Mouse (Mus musculus) hindbrain, postnatal 0 days (tissue): ENCODE results near the gene Zfp52. TPM values are rescaled to one million over a fixed set of nuclear protein-coding genes. Genes with fewer than 3 reads are reported as not detected.

Source experiments
- ATAC-seq: fragments of 200-750 bp; cut with Nextera tagmentation; 2 replicates; pipeline ENCODE4 v1.8.0; 2017; ENCODE audit warnings: mild to moderate bottlenecking, moderate TSS enrichment, moderate library complexity
- DNase-seq: peaks from one replicate; pipeline ENCODE4 v3.0.0-alpha.2; 2015; ENCODE audit warnings: low spot score
- H3K27ac ChIP-seq: fragments of 300-500 bp; sonication (generic); 2 replicates; pipeline ENCODE4 v1.5.1; 2014; ENCODE audit warnings: mild to moderate bottlenecking
- H3K27me3 ChIP-seq: fragments of 300-500 bp; sonication (generic); 2 replicates; pipeline ENCODE4 v1.6.1; 2014; ENCODE audit warnings: low read length, mixed read lengths; ENCODE audit not compliant: insufficient read depth
- H3K36me3 ChIP-seq: fragments of 300-500 bp; sonication (generic); 2 replicates; pipeline ENCODE4 v1.6.1; 2014; ENCODE audit warnings: low read length, mixed read lengths; ENCODE audit not compliant: insufficient read depth
- H3K4me1 ChIP-seq: fragments of 300-500 bp; sonication (generic); 2 replicates; pipeline ENCODE4 v1.6.1; 2014; ENCODE audit warnings: antibody characterized with exemption, low read length, mixed read lengths; ENCODE audit not compliant: insufficient read depth
- H3K4me2 ChIP-seq: fragments of 300-500 bp; sonication (generic); 2 replicates; pipeline ENCODE4 v1.6.1; 2014; ENCODE audit warnings: low read depth, mild to moderate bottlenecking, low read length, moderate library complexity, mixed read lengths
- H3K4me3 ChIP-seq: fragments of 300-500 bp; sonication (generic); 2 replicates; pipeline ENCODE4 v1.5.1; 2014; ENCODE audit warnings: low read length
- H3K9ac ChIP-seq: fragments of 300-500 bp; sonication (generic); replicated peaks from 2 replicates; pipeline ENCODE4 v1.6.1; 2014; ENCODE audit warnings: mild to moderate bottlenecking, low read length, moderate library complexity, mixed read lengths
- H3K9me3 ChIP-seq: fragments of 300-500 bp; sonication (generic); 2 replicates; pipeline ENCODE4 v1.6.1; 2016; ENCODE audit warnings: low read length, mixed read lengths
- CTCF ChIP-seq: IDR thresholded peaks from 2 replicates; pipeline ENCODE4 v1.5.1; 2016; ENCODE audit warnings: antibody characterized with exemption, control low read depth, low read depth
- WGBS: fragments of 180-500 bp; shearing (Covaris S2); extraction: QIAGEN DNeasy Blood & Tissue Kit; methylation state at CpG from one replicate; pipeline ENCODE4 v1.1.7; 2014; 5-methylcytosine and 5-hydroxymethylcytosine counted together
- polyA plus RNA-seq: library from polyadenylated mRNA; unstranded; fragments of >200 nt; fragmentation: Nextera tagmentation; extraction: Ambion mirVana; gene quantifications from 2 replicates; pipeline ENCODE4 v1.2.1, GENCODE M21; 2015
- total RNA-seq: library from RNA; depleted of rRNA; stranded (reverse); fragments of >200 nt; gene quantifications from 2 replicates; pipeline ENCODE4 v1.2.3, GENCODE M21; 2014; rRNA removed

Zfp52 gene
- total and polyA plus RNA-seq, 2 experiments from 2014 or later = 2.1 TPM

GRCm38 (mm10) chr17:21585521-21585920, 50.2 kb downstream of the Zfp52 start:
- no peak overlapping the region for H3K4me3 ChIP-seq
- TF ChIP-seq CTCF = no peak
- H3K36me3 ChIP-seq = peaks cover 40% of the 10 kb centered on the region
- DNase-seq (no peak), ATAC-seq (no peak)
- WGBS = 97% methylated on average over 2 of the region's 2 CpGs
- H3K9me3 ChIP-seq = no peaks in the 10 kb centered on the region
- H3K27me3 ChIP-seq = no peaks in the 10 kb centered on the region
- no peak overlapping the region for H3K9ac ChIP-seq
- H3K27ac ChIP-seq = no peak overlapping the region
- H3K4me1 ChIP-seq = no peaks in the 10 kb centered on the region
- H3K4me2 ChIP-seq = no peak overlapping the region

Other genes with a start within 250 kb of the Zfp52 start
- gene Vmn1r237, start 223.7 kb upstream of the Zfp52 start, total RNA-seq = not detected in 2 replicates
- not detected in 2 replicates for gene Vmn1r237, start 223.7 kb upstream of the Zfp52 start, polyA plus RNA-seq
- 0.73 and 1.7 TPM in 2 replicates for gene Zfp677, start 151.8 kb upstream of the Zfp52 start, total RNA-seq
- 1.8 and 2.7 TPM in 2 replicates for gene Zfp677, start 151.8 kb upstream of the Zfp52 start, polyA plus RNA-seq
- gene Zfp54, start 112.3 kb upstream of the Zfp52 start, total RNA-seq = 2.1 and 2.2 TPM in 2 replicates
- 1.8 and 2.4 TPM in 2 replicates for gene Zfp54, start 112.3 kb upstream of the Zfp52 start, polyA plus RNA-seq
- 2.9 and 3.2 TPM in 2 replicates for gene Zfp51, start 85.2 kb upstream of the Zfp52 start, total RNA-seq
- gene Zfp51, start 85.2 kb upstream of the Zfp52 start, polyA plus RNA-seq = 5.6 TPM in 2 replicates
- 3.1 and 3.4 TPM in 2 replicates for gene Zfp53, start 46.5 kb upstream of the Zfp52 start, total RNA-seq
- gene Zfp53, start 46.5 kb upstream of the Zfp52 start, polyA plus RNA-seq = 7.8 and 7.9 TPM in 2 replicates
- gene Zfp948, start 31.5 kb downstream of the Zfp52 start, total RNA-seq = 6.5 and 8.7 TPM in 2 replicates
- gene Zfp948, start 31.5 kb downstream of the Zfp52 start, polyA plus RNA-seq = 13.2 and 15.5 TPM in 2 replicates
- gene Zfp983, start 115.1 kb downstream of the Zfp52 start, total RNA-seq = 3.3 and 4.2 TPM in 2 replicates
- 4.7 and 5.0 TPM in 2 replicates for gene Zfp983, start 115.1 kb downstream of the Zfp52 start, polyA plus RNA-seq
- not detected in 2 replicates for gene Gm10226, start 156.3 kb downstream of the Zfp52 start, total RNA-seq
- gene Gm10226, start 156.3 kb downstream of the Zfp52 start, polyA plus RNA-seq = 5.5 and 6.9 TPM in 2 replicates
- gene Zfp760, start 172.2 kb downstream of the Zfp52 start, total RNA-seq = 3.7 and 4.6 TPM in 2 replicates
- gene Zfp760, start 172.2 kb downstream of the Zfp52 start, polyA plus RNA-seq = 4.7 and 5.6 TPM in 2 replicates
- 6.5 and 9.0 TPM in 2 replicates for gene Zfp229, start 195.3 kb downstream of the Zfp52 start, total RNA-seq
- gene Zfp229, start 195.3 kb downstream of the Zfp52 start, polyA plus RNA-seq = 6.8 and 12.6 TPM in 2 replicates